Mouse (Mus musculus) mouse embryonic stem cell (cell line): ENCODE measurements around the gene Tmem247.

Source experiments
- in situ Hi-C, 2 experiments: fragments of 300-500 bp; cut with MboI; formaldehyde crosslinking; loops; 1 replicate in 1 of 2; 3 replicates in 1 of 2; pipeline ENCODE4 v1.14.3; 2019 to 2020; ENCODE audit warnings: low sequenced_read_pairs in 2 of 2, low pct_unique_long_range_greater_than_20kb in 1 of 2, mixed read lengths in 1 of 2; ENCODE audit not compliant: unreplicated experiment in 1 of 2

Gene Tmem247

DNA sequence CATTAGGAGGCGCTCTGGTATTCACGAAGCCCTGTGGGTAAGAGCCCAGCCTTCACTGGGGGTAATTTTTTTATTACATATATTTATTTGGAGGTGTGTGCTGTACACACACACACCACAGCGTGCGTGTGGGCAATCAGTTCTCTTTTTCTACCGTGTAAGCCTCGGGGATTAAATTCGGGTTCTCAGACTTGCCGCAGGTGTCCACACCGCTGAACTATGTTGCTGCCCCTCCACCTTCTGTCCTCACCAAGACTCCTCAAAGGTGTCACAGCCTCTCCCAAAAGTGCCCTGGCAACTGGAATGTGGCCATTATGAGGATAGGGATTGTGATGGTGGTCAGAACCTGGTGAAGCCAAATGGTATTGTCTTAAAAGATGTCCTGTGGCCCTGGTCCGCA, at the start of gene Tmem247:
Gene Tmem247, plus strand, starts transcription at position 301 of the 400 bp plus-strand sequence.
- in situ Hi-C loops, result loop anchor here (5.0 to 10.0 kb wide), 2 partner anchors 125 to 338 kb away; no protein-coding TSS in a partner anchor

- in situ Hi-C loops, result no loop called here
These were observed 46.6 kb upstream of the Tmem247 start for GRCm38 (mm10) chr17:86870586-86870985.

GRCm38 (mm10) chr17:86872643-86873042, 44.5 kb upstream of the Tmem247 start:
- in situ Hi-C loops, result no loop called here

- in situ Hi-C loops, result no loop called here
These were observed 40.2 kb upstream of the Tmem247 start for GRCm38 (mm10) chr17:86876940-86877339.

DNA sequence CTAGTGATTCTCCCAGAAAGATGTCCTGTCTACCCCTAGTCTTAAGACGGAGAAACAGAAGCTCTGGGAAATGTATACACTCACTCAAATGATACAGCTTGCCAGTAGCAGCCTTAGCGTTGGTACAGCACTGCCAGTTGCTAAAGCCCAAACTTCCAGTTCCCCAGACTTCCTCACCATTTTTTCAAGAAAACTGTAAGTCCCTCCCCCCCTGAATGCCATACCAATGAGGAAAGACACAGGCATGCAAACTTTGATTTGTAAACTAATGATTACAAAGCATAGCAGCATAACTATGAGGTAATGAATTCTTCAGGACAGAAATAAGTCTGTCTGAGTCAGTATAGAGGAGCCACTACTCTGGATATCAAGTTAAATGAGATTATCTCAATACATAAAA, 39.4 kb upstream of the Tmem247 start:
- in situ Hi-C loops, result no loop called here

- in situ Hi-C loops, result no loop called here
These were observed 37.1 kb upstream of the Tmem247 start for GRCm38 (mm10) chr17:86880056-86880455.

- in situ Hi-C loops, result no loop called here
These were observed 36.6 kb upstream of the Tmem247 start for GRCm38 (mm10) chr17:86880461-86881044.

DNA sequence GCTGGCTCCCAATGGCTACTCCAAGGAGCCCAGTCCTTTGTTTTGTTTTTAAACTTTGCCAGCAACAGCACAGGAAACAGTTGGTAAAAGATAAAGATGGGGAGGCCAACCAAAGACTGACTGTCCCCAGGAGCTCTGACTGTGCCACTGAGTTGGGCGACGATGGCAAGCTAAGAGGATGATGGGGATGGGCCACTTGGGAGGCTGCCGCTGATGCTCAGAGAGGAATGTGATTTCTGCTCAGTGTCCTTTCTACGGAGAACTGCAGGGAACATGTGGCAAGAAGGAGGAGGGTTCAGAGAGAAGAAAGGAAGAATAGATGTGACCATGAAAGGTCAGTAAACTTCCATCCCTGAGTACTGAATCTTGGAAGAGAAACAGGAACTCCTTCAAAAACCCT, 22.0 kb upstream of the Tmem247 start:
- in situ Hi-C loops, result no loop called here

- in situ Hi-C loops, result no loop called here
These were observed 19.5 kb upstream of the Tmem247 start for GRCm38 (mm10) chr17:86897486-86898165.

- in situ Hi-C loops, result loop anchor here in 1 of 2 experiments (10.0 kb wide), 1 partner anchor 415 kb away; no protein-coding TSS in a partner anchor
These were observed 17.3 kb upstream of the Tmem247 start for GRCm38 (mm10) chr17:86899821-86900220.

GRCm38 (mm10) chr17:86900564-86900963, 16.6 kb upstream of the Tmem247 start:
- in situ Hi-C loops, result loop anchor here in 1 of 2 experiments (10.0 kb wide), 1 partner anchor 416 kb away; no protein-coding TSS in a partner anchor

- in situ Hi-C loops, result loop anchor here in 1 of 2 experiments (10.0 kb wide), 1 partner anchor 418 kb away; no protein-coding TSS in a partner anchor
These were observed 14.6 kb upstream of the Tmem247 start for GRCm38 (mm10) chr17:86902399-86903067.

DNA sequence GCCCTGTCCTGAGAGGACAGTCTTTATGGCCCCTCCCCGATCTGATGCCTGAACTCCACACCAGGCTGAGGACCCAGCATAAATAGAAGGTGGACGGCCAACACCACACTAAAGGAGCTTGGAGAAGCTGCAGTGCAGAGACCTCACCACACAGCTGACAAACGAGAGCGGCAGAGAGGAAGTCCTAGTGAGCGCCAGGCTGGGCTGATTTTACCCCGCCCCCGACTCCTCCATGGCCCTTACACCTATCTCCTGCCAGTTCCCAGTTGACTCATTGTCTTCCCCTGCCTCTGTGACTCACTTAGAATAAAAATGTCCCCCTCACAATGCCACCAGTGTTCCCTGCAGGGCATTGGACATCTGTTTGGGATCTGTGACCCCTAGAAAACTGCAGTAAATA, 13.6 kb upstream of the Tmem247 start:
- in situ Hi-C loops, result loop anchor here in 1 of 2 experiments (10.0 kb wide), 1 partner anchor 419 kb away; no protein-coding TSS in a partner anchor

DNA sequence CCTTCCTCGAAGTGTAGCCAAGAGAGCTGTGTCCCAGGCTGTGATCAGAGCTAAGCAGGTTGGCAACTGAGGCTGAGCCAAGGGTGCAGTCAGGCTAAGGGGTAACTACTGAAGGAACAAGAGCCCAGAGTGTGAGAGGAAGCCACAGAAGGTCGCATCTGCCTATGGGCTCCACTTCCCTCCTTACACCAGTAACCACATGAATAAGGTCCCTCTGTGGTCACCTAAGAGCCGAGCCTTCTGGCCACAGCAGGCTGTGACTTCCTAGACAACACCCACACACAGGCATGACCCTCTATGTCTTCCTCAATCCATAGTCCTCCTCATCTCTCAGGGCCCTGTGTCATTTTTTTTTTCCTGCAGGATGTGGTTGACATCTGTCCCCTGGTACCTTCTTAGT, 12.9 kb upstream of the Tmem247 start:
- in situ Hi-C loops, result loop anchor here in 1 of 2 experiments (10.0 kb wide), 1 partner anchor 419 kb away; no protein-coding TSS in a partner anchor

DNA sequence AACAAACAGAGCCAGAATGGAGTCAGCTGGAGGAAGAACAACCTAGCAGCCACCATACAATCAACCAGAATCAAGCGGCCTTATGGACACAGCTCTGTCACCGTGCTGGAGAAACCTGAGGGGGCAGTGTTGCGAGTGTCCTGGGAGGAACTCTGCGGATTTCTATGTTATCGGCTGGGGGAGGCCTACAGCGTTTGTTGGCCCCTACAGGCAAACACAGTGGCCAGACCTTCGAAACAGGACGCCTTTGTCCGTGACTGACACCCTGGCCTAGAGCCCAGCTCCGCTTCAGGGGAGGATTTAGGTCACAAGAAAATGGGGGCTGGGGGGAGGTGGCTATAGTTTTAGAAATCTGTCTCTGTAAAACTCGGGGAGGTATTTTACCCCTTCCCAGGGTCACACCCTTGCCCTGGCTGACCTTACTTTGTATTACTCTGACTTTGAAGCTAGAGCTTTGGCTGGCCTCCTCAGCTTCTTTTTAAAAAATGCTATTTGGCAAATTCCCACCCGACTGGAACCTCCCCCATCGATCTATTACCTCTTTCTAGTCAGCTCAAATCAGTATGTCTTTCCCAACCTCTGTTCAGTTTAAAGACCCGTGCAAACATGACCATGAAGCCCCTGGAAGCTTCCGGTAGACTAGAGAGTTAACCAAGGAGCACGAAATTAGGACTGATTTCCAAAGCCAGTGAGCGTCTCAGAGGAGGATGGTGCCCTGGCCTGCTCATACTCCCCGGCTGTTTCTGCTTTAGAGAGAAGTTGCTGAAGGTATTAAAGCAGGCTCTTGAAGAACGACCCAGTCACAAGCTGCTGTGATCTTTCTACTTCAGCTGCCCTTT, 11.6 kb upstream of the Tmem247 start:
- in situ Hi-C loops, result loop anchor here (5.0 to 10.0 kb wide), 2 partner anchors 421 to 423 kb away; no protein-coding TSS in a partner anchor

DNA sequence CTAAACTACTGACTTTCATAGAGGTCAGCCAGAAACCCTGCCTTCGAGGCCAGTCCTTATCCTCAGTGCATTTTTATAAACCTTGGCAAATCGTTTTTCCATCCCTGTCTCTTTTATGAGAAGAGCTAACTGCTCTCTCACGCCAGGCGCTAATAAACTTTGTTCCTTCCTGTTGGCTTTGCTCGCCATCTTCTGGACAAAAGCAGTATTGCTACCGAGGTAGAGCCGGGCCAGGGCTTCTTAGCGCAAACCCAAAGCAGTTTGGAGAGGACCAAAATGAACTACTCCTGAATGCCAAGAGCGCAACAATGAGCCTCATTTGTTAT, 11.0 kb upstream of the Tmem247 start:
- in situ Hi-C loops, result loop anchor here (5.0 to 10.0 kb wide), 2 partner anchors 421 to 424 kb away; no protein-coding TSS in a partner anchor

DNA sequence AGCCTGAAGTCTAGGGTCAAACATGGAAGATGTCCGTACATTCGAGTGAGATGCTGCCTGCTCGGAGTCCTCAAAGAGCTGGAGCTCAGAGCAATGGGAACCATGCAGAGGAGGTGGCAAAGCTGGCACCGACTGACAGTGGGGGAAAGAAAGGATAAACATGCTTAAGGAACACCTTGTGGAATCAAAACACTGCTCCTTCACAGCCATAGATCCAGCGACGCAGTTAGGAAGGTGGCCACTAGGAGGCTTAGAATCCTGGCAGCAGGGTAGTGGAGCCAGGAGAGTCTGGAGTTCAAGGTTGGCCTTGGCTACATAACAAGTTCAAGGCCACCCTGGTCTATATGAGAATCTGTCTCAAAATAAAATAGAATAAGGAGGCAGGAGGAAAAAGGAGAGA, 10.5 kb upstream of the Tmem247 start:
- in situ Hi-C loops, result loop anchor here (5.0 to 10.0 kb wide), 2 partner anchors 422 to 424 kb away; no protein-coding TSS in a partner anchor

DNA sequence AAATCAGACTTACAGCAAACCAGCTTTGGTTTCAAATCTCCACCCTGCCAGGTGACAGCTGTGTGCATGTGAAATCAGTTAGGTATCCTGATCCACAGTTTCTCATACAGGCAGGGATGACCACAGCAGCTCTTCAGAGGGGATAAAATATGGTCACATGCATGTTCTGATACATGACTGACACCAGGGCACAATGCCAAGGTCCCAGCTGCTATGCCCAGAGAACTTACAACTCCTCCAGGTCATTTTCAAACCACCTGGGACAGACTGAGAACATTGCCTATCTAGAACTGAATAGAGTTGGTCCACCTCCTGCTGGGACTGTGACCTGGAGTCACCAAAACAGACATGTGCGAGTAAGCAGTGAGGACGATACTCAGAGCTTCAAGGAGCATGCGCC, 10.1 kb upstream of the Tmem247 start:
- in situ Hi-C loops, result loop anchor here (5.0 to 10.0 kb wide), 2 partner anchors 422 to 425 kb away; no protein-coding TSS in a partner anchor
